Mouse (Mus musculus): ENCODE measurements around the gene Cisd3.
A peak's percentile ranks its signal among the peaks of the same experiment; 100 is the strongest.

Gene Cisd3

DNA sequence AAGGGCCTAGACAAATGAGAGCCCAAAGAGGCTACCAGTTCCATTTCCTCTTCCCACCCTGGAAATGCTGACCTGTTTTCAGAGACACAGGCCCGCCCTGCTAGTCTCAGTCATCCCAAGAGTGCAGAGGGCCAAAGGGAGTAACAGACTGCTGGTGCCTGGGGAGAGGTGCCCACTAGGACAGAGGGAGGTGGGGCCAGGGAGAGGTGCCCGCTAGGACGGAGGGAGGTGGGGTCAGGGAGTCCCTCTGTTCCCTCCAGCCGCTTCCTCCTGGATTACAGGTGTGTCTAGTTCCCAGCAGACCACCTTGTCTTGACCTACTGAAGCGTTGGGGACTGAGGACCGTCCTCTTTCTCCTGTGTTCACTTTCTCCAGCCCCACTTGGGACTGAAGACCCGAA lies 860 bp upstream of the Cisd3 start:
- DNase-seq (ENCODE audit: low read depth, low spot score) = no peak

DNA sequence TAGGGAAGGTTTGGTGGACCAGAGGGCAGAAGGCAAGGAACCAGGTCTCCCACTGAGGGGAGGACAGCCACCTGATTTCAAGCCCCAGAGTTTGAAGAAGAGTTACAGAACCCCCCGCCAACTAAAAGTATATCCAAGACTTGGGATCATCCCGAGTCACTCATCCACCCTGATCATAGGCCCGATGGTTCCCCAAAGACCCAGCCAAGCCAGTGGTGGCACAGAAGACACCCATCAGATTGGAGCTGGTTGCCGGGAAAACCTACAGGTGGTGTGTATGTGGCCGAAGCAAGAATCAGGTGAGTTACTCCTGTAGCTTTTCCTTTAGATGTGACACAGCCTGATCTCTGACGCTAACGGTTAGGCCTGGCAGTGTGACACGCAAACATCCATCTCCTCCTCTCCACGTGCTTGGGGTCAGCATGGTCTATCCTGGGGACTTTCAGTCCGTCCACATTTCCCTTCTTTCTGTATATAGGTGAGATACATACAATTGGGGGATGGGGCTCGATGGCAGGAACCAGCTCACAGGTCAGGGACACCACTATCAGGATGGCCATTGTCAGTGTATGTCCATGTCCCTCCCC lies 789 bp downstream of the Cisd3 start:
- peak; percentile 41 for DNase-seq (ENCODE audit: low read depth, low spot score)

DNA sequence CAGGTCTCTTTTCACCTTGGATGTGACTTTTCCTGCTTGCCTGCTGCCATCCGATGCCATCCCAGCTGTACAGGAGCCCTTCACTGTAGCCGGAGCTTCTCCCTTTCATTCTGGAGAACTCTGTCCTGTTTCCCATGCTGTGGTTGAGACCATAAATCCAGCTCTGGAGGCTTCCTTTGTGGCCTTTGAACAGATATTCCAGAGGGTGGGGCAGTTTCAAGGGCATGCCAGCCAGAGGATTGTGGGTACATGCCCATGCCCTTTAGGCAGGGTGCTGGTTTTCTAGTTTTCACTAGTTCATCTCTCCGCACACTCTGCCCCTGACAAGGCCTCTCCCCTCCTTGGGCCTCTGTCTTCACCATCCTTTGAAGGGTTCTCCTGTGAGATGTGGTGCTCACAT lies 1.4 kb downstream of the Cisd3 start:
- no peak for DNase-seq (ENCODE audit: low read depth, low spot score)

- peak; percentile 68 for DNase-seq (ENCODE audit: low read depth, low spot score)
Observed at GRCm38 (mm10) chr11:97689861-97690260, 4.2 kb downstream of the Cisd3 start.

DNA sequence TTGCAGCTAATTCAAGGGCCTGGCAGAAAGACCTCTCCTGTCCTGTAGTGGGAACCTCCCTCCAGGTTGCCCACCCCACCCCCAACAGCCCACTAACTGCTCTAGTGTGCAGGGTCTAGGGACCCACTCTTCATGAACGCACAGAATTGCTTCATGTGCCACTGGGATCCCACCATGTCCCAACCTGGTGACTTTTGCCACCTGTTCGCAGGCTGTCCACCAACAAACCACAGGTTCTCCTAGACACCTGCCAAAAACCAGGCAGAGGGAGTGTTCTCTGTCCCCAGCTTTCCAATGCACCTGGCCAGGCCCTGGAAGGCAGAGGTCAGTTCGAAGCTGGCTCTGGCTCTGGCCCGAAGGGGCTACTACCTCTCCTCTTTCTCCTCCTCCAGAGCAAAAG lies 8.8 kb downstream of the Cisd3 start:
- DNase-seq (ENCODE audit: low read depth, low spot score) = no peak

DNA sequence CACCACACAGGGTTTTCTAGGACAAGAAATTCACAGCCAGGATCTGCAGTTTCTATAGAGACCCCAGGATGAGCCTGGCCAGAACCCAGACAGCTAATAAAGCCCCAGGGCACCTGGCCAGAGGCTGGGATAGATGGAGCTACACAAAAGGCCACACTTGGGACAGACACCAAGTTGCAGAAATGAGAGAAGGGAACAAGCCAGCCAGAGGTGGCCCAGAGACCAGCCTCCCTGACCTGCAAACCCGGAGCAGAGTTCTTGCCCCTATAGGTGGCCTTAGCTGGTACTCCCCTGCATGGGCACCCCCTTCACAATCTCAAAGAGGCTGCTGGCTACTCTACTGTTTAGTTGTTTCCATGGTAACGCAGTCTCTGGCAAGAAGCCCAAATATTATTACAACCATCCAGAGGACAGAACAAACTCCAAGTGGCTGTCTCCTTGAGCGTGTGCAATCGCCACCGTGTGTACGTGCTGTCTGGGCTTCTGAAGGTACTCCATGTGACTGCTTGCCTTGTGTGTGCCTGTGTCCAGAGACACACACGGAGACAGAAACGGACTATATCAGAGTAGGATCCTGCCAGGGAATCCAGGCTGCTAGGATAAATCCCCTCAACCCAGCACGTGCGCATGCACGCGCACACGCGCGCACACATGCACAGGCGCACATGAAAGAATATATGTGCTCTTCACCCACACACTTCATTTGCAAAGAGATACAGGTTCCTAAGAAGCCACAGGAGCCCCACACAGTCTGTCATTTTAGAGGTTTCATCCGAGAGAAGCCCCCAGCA lies 9.5 kb downstream of the Cisd3 start:
- DNase-seq (ENCODE audit: low read depth, low spot score) = no peak

DNA sequence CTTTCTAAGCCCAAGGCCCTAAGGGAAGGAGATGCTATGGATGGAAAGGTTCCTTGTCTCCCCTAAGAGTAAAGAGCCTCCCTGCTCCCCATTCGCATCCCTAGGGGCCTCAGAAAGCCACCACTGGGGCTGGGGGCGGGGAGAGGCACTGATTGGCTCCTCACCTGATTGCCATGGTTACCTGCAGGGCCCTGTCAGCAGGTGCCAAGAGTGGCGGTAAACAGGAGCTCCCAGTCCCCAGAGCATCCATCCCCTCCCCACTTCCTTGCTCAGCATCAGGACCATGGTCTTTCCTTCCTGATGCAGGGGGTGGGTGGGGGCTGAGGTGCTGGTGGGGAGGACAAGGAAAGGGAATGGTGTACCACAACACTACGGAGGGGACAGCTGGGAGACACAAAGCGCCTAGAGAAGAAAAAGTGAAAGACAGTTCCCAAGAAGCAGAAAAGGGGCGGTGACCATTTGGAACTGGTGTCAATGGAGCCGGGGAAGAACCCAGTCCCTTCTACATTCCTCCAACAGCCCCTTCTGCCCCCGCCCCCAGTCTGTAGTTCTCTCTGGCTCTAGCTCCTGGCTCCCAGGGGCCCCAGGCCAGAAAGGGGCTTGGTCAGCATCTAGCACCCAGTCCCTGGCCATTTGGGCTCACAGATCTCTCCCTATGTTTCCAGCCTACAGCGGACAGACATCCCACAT lies 10.2 kb downstream of the Cisd3 start:
- peak; percentile 72 for DNase-seq (ENCODE audit: low read depth, low spot score)

DNA sequence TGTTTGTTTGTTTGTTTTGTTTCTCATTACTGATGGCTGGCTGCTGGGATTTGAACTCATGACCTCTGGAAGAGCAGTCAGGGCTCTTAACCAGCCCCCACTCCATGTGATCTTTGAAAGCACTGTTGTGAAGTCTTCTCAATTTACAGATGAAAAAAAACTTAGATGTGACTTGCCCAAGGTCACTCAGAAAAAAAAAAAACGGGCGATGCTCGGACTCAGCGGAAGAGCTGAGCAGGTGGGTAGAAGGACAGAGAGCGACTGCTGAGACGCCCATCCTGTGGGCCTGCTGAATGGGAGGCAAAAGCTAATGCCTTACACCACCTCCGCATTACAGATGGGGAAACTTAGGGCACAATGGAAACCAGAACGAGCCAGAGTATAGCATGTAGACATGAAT lies 11.0 kb downstream of the Cisd3 start:
- DNase-seq (ENCODE audit: low read depth, low spot score) = peak; percentile 81

DNA sequence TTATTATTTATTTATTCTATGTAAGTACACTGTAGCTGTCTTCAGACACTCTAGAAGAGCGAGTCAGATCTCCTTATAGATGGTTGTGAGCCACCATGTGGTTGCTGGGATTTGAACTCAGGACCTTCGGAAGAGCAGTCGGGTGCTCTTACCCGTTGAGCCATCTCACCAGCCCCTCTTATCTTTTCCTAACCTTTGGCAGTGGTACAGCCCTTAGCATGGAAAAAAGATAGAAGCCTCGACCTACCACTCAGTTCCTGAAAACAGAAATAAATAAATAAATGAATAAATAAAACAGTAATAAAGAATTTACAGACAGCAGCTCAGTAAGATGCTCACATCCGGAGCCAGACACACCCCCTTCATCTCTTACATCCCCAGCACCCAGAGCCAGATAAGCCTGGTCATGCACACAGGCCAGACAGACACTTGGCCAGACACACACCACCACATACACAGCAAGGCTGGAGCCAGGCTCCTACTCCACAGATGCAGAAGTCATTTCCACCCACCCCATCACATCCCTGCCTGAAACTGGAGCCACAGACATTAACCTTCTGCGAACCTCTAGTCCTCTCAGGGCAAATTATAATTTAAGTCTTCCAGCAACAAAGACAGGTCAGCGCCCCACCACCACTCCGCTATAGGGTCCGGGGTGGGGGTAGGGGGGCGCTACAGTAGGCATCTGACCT lies 11.7 kb downstream of the Cisd3 start:
- no peak for DNase-seq (ENCODE audit: low read depth, low spot score)

DNA sequence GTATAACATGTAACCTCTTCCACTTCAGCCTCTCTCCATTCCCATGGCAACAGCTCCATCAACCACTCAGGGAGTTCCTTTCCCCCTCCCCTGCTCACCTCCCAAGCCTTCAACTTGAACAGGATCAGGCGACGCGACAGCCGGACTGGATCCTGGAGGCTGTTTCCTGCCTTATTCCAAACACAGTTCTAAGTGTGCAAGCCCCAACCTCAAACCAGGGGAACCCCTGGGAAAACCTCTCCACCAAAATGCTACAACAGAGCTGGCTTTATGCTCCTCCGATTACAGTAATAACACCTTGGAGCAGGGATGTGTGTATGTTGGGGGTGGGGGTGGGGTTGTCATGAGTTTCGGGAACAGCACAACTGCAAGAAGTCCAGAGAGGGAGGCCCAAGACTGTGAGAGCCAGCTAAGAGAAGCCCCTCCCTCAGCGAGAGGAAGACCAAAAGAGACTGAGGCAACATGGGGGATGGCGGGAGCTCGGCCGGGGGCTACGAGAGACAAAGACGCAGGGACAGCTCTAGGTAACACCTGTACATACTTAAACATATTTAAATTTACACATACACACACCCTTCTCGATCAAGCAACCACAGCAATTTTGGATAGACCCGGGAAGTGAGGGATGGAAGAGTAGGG lies 12.4 kb downstream of the Cisd3 start:
- DNase-seq (ENCODE audit: low read depth, low spot score) = peak; percentile 75

GRCm38 (mm10) chr11:97698741-97699611 lies 13.3 kb downstream of the Cisd3 start:
- DNase-seq (ENCODE audit: low read depth, low spot score) = peak; percentile 92

DNA sequence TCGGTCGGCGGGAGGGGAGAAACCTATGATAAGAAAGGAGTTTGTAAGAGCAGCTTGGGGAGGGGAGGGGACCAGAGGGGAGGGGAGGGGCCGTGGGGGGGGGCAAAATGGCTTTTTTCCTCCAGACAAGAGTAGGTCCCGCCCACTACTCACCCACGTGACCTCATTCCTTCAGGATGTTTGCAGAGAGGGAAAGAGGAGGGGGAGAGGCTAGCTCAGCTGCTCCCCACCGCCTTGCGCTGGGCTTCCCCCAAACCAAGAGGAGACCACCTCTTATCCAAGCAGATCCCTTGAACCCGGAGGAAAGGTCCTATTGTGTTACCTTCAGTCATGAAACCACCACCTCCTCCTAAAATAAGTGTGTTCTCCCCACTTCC lies 14.0 kb downstream of the Cisd3 start:
- peak; percentile 96 for DNase-seq (ENCODE audit: low read depth, low spot score)

DNA sequence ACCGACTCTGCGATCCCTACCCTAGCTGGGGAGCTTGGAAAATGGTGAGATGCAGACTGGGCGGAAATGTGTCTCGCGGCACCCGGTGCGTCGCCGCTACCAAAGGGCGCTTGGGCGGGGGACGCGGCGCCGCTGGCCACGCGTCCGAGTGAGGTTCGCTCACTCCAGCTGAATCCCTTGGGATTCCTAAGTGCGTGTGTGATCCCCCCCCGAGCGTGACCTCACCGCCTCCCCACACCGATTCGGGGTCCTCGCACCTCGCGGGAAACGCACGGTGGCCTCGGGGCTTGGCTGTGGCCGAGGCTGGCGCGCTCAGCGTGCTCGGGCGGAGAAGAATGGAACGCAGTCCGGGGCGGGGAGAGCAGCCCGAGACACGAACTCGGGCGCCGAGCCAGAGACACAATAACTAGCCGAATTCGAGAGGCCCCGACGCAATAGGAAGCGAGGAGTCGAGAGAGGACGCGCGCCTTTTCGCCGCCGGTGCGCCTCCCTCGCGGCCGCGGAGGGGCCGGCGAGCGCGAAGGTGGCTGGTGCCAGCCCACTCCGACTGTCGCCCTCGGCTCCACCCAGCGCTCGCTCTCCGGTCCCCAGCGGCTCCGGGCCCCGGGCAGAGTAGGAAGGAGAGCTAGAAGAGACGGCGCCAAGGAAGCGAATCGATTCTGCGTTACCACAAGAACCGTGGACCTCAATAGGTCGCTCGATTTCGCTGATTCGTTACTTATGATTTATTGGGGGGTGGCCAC lies 14.5 kb downstream of the Cisd3 start, which contains the start of gene Pcgf2:
Gene Pcgf2 (minus strand): TSS at position 495 of the 743 bp plus-strand sequence.
- peak; percentile 69 for DNase-seq (ENCODE audit: low read depth, low spot score)

GRCm38 (mm10) chr11:97700746-97701580 lies 15.3 kb downstream of the Cisd3 start:
- no peak for DNase-seq (ENCODE audit: low read depth, low spot score)

GRCm38 (mm10) chr11:97701581-97702392 lies 16.2 kb downstream of the Cisd3 start:
- no peak for DNase-seq (ENCODE audit: low read depth, low spot score)

DNA sequence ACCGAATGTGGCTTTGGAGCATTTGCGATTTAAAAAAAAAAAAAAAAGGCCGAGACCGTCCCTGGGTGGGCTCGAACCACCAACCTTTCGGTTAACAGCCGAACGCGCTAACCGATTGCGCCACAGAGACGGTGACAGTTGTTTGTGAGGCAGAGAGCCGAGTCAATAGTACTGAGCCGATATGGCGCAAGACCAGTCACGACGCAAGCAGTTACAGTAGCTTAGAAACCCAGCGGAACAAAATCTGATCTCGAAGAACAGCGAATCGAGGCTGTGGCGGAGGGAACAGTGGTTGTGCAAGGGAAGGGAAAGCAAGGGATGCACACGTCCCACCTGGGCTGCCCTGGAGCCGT lies 16.7 kb downstream of the Cisd3 start:
- peak; percentile 77 for DNase-seq (ENCODE audit: low read depth, low spot score)

DNA sequence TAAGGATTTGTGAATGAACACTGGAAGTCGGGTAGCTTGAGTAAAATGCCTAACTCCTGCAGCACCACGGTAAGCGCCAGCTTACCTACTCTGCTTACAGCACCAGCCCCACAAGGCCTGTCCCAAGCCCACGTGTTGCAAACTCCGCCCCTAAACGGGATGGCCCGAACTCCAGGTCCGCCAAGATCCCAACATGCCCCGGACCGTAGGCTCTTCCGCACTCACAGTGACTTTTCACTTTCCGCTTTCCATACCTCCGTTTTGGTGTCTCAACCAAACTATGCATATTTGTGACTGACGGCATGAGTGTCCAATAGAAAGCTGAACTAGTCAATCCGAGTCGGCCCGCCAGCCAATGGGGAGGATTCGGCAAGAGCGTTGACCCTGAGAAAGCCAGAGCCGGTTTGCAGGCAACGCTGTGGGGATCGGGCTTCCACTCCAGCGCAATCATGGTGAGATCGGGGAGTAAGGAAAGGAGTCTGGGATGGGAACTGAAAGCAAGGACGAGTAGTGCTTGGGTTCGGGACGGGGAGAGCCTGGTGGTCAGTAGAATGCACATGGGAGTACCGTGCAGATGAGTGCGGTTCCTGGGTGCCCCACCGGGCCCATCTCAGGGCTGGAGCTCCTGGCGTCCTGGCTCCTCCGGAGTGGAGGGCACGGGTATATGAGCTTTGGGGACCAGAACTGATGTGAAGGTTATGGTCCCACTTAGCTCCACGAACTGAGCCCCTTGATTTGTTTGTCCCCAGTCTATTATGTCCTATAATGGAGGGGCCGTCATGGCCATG lies 17.6 kb downstream of the Cisd3 start, which contains the start of gene Psmb3:
Gene Psmb3 (plus strand): TSS at position 361 of the 788 bp plus-strand sequence.
- DNase-seq (ENCODE audit: low read depth, low spot score) = peak; percentile 100
